Mouse (Mus musculus) embryonic facial prominence, embryonic 11.5 days (tissue): ENCODE results near the gene Dimt1. TPM values are rescaled to one million over a fixed set of nuclear protein-coding genes. Genes with fewer than 3 reads are reported as not detected.
"Not testable (repeated sequence)": the region's sequence is repeated elsewhere in the genome, so short reads cannot be mapped to it uniquely, and the experiment has no call there.

ENCODE experiments used
- ATAC-seq: fragments of 200-750 bp; cut with Nextera tagmentation; replicated peaks from 2 replicates; pipeline ENCODE4 v1.8.0; 2017; ENCODE audit warnings: low read depth; ENCODE audit not compliant: insufficient number of reproducible peaks, low FRiP score, low TSS enrichment
- DNase-seq: peaks from one replicate; pipeline ENCODE4 v3.0.0-alpha.2; 2015; ENCODE audit warnings: low spot score
- H3K27ac ChIP-seq: fragments of 300-500 bp; sonication (generic); replicated peaks from 2 replicates; pipeline ENCODE4 v1.5.1; 2014; ENCODE audit warnings: mild to moderate bottlenecking, low read depth, low read length, control low read depth
- H3K27me3 ChIP-seq: fragments of 300-500 bp; sonication (generic); 2 replicates; pipeline ENCODE4 v1.6.1; 2014; ENCODE audit warnings: mild to moderate bottlenecking, low read length, moderate library complexity, mixed read lengths; ENCODE audit not compliant: control insufficient read depth, insufficient read depth
- H3K36me3 ChIP-seq: fragments of 300-500 bp; sonication (generic); replicated peaks from 2 replicates; pipeline ENCODE4 v1.6.1; 2014; ENCODE audit warnings: low read depth, mild to moderate bottlenecking, low read length, moderate library complexity, mixed read lengths; ENCODE audit not compliant: control insufficient read depth, insufficient read depth
- H3K4me1 ChIP-seq: fragments of 300-500 bp; sonication (generic); 2 replicates; pipeline ENCODE4 v1.6.1; 2014; ENCODE audit warnings: low read length, mixed read lengths; ENCODE audit not compliant: control insufficient read depth, insufficient read depth
- H3K4me2 ChIP-seq: fragments of 300-500 bp; sonication (generic); 2 replicates; pipeline ENCODE4 v1.6.1; 2014; ENCODE audit warnings: low read depth, mild to moderate bottlenecking, control low read depth, low read length, moderate library complexity
- H3K4me3 ChIP-seq: fragments of 300-500 bp; sonication (generic); 2 replicates; pipeline ENCODE4 v1.5.1; 2014; ENCODE audit warnings: low read depth, low read length, control low read depth
- H3K9ac ChIP-seq: fragments of 300-500 bp; sonication (generic); replicated peaks from 2 replicates; pipeline ENCODE4 v1.6.1; 2014; ENCODE audit warnings: mild to moderate bottlenecking, control low read depth, low read length
- H3K9me3 ChIP-seq: fragments of 300-500 bp; sonication (generic); replicated peaks from 2 replicates; pipeline ENCODE4 v1.6.1; 2016; ENCODE audit warnings: mild to moderate bottlenecking, low read length, inconsistent platforms, mixed read lengths; ENCODE audit not compliant: control insufficient read depth
- WGBS: fragments of 180-500 bp; shearing (Covaris S2); extraction: QIAGEN DNeasy Blood & Tissue Kit; methylation state at CpG from one replicate; pipeline ENCODE4 v1.1.7; 2014; 5-methylcytosine and 5-hydroxymethylcytosine counted together
- polyA plus RNA-seq: library from polyadenylated mRNA; unstranded; fragments of >200 nt; fragmentation: Nextera tagmentation; extraction: Ambion mirVana; gene quantifications from 2 replicates; pipeline ENCODE4 v1.2.1, GENCODE M21; 2014

The Dimt1 gene
- polyA plus RNA-seq, 1 experiment from 2014 or later, result 57.7 TPM

GRCm38 (mm10) chr13:106997557-106997956 lies 50.6 kb downstream of the Dimt1 start:
- not testable (repeated sequence) for H3K36me3 ChIP-seq, DNase-seq, H3K4me1 ChIP-seq, H3K9ac ChIP-seq, H3K4me2 ChIP-seq, H3K27me3 ChIP-seq, ATAC-seq, H3K4me3 ChIP-seq, H3K9me3 ChIP-seq, H3K27ac ChIP-seq
- WGBS, result 96% methylated on average over 4 of the region's 4 CpGs

GRCm38 (mm10) chr13:106998026-106998425 lies 51.1 kb downstream of the Dimt1 start:
- 96% methylated on average over 2 of the region's 2 CpGs for WGBS
- Histone ChIP-seq H3K9me3 (no peaks in the 10 kb centered on the region), H3K9ac (no peak overlapping the region), H3K4me1 (no peaks in the 10 kb centered on the region), H3K27ac (no peak overlapping the region), H3K4me3 (no peak overlapping the region), H3K27me3 (no peaks in the 10 kb centered on the region), H3K36me3 (no peaks in the 10 kb centered on the region), H3K4me2 (no peak overlapping the region)
- ATAC-seq, result no peak
- no peak for DNase-seq

GRCm38 (mm10) chr13:106998671-106999070 lies 51.7 kb downstream of the Dimt1 start:
- WGBS, result 90% methylated on average over 5 of the region's 5 CpGs
- no peak overlapping the region for H3K4me2 ChIP-seq
- no peak for ATAC-seq
- no peak overlapping the region for H3K4me3 ChIP-seq
- H3K4me1 ChIP-seq, result no peaks in the 10 kb centered on the region
- no peaks in the 10 kb centered on the region for H3K36me3 ChIP-seq
- H3K27me3 ChIP-seq, result no peaks in the 10 kb centered on the region
- H3K9ac ChIP-seq, result no peak overlapping the region
- no peak for DNase-seq
- no peaks in the 10 kb centered on the region for H3K9me3 ChIP-seq
- no peak overlapping the region for H3K27ac ChIP-seq

GRCm38 (mm10) chr13:107003211-107003610 lies 56.3 kb downstream of the Dimt1 start:
- Histone ChIP-seq H3K4me1 (no peaks in the 10 kb centered on the region), H3K9me3 (no peaks in the 10 kb centered on the region), H3K36me3 (no peaks in the 10 kb centered on the region), H3K27me3 (no peaks in the 10 kb centered on the region), H3K27ac (no peak overlapping the region), H3K4me3 (no peak overlapping the region), H3K9ac (no peak overlapping the region), H3K4me2 (no peak overlapping the region)
- WGBS, result 93% methylated on average over 2 of the region's 2 CpGs
- DNase-seq, result no peak
- no peak for ATAC-seq

GRCm38 (mm10) chr13:107008174-107008573 lies 61.2 kb downstream of the Dimt1 start:
- Histone ChIP-seq H3K27me3 (no peaks in the 10 kb centered on the region), H3K4me3 (no peak overlapping the region), H3K9ac (no peak overlapping the region), H3K9me3 (no peaks in the 10 kb centered on the region), H3K36me3 (no peaks in the 10 kb centered on the region), H3K4me1 (no peaks in the 10 kb centered on the region), H3K4me2 (no peak overlapping the region), H3K27ac (no peak overlapping the region)
- DNase-seq (no peak), ATAC-seq (no peak)
- WGBS, result 94% methylated on average over 4 of the region's 4 CpGs

Other genes starting within 250 kb of the Dimt1 start
- 75.4 and 77.3 TPM in 2 replicates for gene Ipo11, start 10.2 kb upstream of the Dimt1 start, polyA plus RNA-seq
- 25.7 and 28.6 TPM in 2 replicates for gene Kif2a, start 75.0 kb downstream of the Dimt1 start, polyA plus RNA-seq